Mouse (Mus musculus) limb, embryonic 14.5 days (tissue): Measurements from ENCODE around the gene Atcay. TPM values are rescaled to one million over a fixed set of nuclear protein-coding genes. Genes with fewer than 3 reads are reported as not detected.

Source experiments
- ATAC-seq: fragments of 200-750 bp; cut with Nextera tagmentation; 2 replicates; pipeline ENCODE4 v1.8.0; 2017; ENCODE audit warnings: low read depth, moderate number of reproducible peaks, moderate TSS enrichment; ENCODE audit not compliant: low FRiP score
- DNase-seq: peaks from one replicate; pipeline ENCODE4 v3.0.0-alpha.2; 2015; ENCODE audit warnings: low spot score
- H3K27ac ChIP-seq: fragments of 300-500 bp; sonication (generic); replicated peaks from 2 replicates; pipeline ENCODE4 v1.5.1; 2014; ENCODE audit warnings: low read depth, mild to moderate bottlenecking, low read length, moderate library complexity, mixed read lengths
- H3K27me3 ChIP-seq: fragments of 300-500 bp; sonication (generic); 2 replicates; pipeline ENCODE4 v1.6.1; 2014; ENCODE audit warnings: low read length, mixed read lengths; ENCODE audit not compliant: control insufficient read depth, insufficient read depth
- H3K36me3 ChIP-seq: fragments of 300-500 bp; sonication (generic); 2 replicates; pipeline ENCODE4 v1.6.1; 2014; ENCODE audit warnings: mild to moderate bottlenecking, low read length, moderate library complexity, mixed read lengths; ENCODE audit not compliant: control insufficient read depth, insufficient read depth
- H3K4me1 ChIP-seq: fragments of 300-500 bp; sonication (generic); 2 replicates; pipeline ENCODE4 v1.6.1; 2014; ENCODE audit warnings: antibody characterized with exemption, low read length, mixed read lengths; ENCODE audit not compliant: control insufficient read depth, insufficient read depth
- H3K4me2 ChIP-seq: fragments of 300-500 bp; sonication (generic); replicated peaks from 2 replicates; pipeline ENCODE4 v1.6.1; 2014; ENCODE audit warnings: low read depth, mild to moderate bottlenecking, low read length, moderate library complexity; ENCODE audit not compliant: severe bottlenecking
- H3K4me3 ChIP-seq: fragments of 300-500 bp; sonication (generic); replicated peaks from 2 replicates; pipeline ENCODE4 v1.5.1; 2014; ENCODE audit warnings: low read length
- H3K9ac ChIP-seq: fragments of 300-500 bp; sonication (generic); 2 replicates; pipeline ENCODE4 v1.6.1; 2014; ENCODE audit warnings: mild to moderate bottlenecking, low read depth, low read length, moderate library complexity; ENCODE audit not compliant: severe bottlenecking
- H3K9me3 ChIP-seq: fragments of 300-500 bp; sonication (generic); 2 replicates; pipeline ENCODE4 v1.6.1; 2016; ENCODE audit warnings: low read length; ENCODE audit not compliant: control insufficient read depth
- POLR2A ChIP-seq: fragments of 200-500 bp; IDR thresholded peaks from 2 replicates; pipeline ENCODE4 v1.8.0; 2012; ENCODE audit warnings: inconsistent platforms, mild to moderate bottlenecking, moderate library complexity, borderline replicate concordance; ENCODE audit not compliant: insufficient read depth, insufficient read length; ENCODE audit errors: extremely low read depth
- WGBS: fragments of 180-500 bp; shearing (Covaris S2); extraction: QIAGEN DNeasy Blood & Tissue Kit; methylation state at CpG from one replicate; pipeline ENCODE4 v1.1.7; 2014; 5-methylcytosine and 5-hydroxymethylcytosine counted together
- polyA plus RNA-seq, 2 experiments: library from polyadenylated mRNA; depleted of rRNA in 1 of 2; stranded (reverse) in 1 of 2; unstranded in 1 of 2; fragments of >200 nt; fragmentation: Nextera tagmentation in 1 of 2; extraction: Ambion mirVana in 1 of 2; gene quantifications; 2 replicates each; pipeline versions ENCODE4 v1.2.1 to v1.2.3; 2012 to 2014

Gene Atcay
- polyA plus RNA-seq, 2 experiments, result 0.67 TPM; not detected in 1

- H3K27me3 ChIP-seq, result no peaks in the 10 kb centered on the region
- no peak for ATAC-seq
Measured at GRCm38 (mm10) chr10:81268643-81269412, 38.2 kb upstream of the Atcay start.

DNA sequence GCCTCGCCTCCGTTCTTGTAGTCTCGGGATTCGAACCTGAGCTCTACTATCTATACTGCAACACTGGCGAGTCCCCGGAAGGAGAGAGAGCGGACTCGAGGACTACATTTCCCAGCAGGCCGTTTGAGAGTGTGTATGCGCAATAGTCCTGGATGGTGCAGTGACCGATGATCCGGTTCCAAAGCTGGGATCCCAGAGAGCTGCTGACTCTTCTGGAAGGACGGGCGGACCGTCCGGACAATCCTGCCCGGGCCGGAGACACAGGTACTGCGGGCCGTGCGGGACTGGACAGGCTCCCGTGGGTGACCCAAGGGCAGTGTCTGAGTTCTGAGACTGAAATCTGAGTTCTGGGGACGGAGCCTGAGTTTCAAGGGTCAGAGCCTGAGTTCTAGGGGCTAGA lies 37.4 kb upstream of the Atcay start:
- WGBS, result 3% methylated on average over 23 of the region's 23 CpGs
- H3K27me3 ChIP-seq, result no peaks in the 10 kb centered on the region
- peak overlapping the region; percentile 73 for H3K4me3 ChIP-seq
- no peak overlapping the region for H3K27ac ChIP-seq
- 0 out of 2 replicates have a peak, but pooled peaks have one; percentile 29 for TF ChIP-seq POLR2A
- peaks cover 12% of the 10 kb centered on the region for H3K4me1 ChIP-seq
- peak overlapping the region; percentile 72 for H3K4me2 ChIP-seq
- peak overlapping the region; percentile 77 for H3K9ac ChIP-seq
- peak; percentile 41; the same call in 1 of the 2 replicates for ATAC-seq
- H3K36me3 ChIP-seq, result peaks cover 64% of the 10 kb centered on the region
- no peaks in the 10 kb centered on the region for H3K9me3 ChIP-seq
- DNase-seq, result peak; percentile 92

More at GRCm38 (mm10) chr10:81268643-81269412, 38.2 kb upstream of the Atcay start:
- peak overlapping the region; percentile 72 for H3K4me2 ChIP-seq
- no peak for DNase-seq
- WGBS, result 89% methylated on average over 12 of the region's 16 CpGs
- H3K4me3 ChIP-seq, result peak overlapping the region; percentile 73
- no peaks in the 10 kb centered on the region for H3K9me3 ChIP-seq
- no peak for TF ChIP-seq POLR2A
- peaks cover 12% of the 10 kb centered on the region for H3K4me1 ChIP-seq
- peak overlapping the region; percentile 77 for H3K9ac ChIP-seq
- H3K36me3 ChIP-seq, result peaks cover 64% of the 10 kb centered on the region
- H3K27ac ChIP-seq, result no peak overlapping the region

GRCm38 (mm10) chr10:81266211-81267105 lies 35.8 kb upstream of the Atcay start, which contains the start of the genes Mrpl54 and Apba3:
Mrpl54 (minus strand) TSS chr10:81266934.
Apba3 (plus strand) TSS chr10:81266960.
- TF ChIP-seq POLR2A, result peak; percentile 58; the same call in 1 of the 2 replicates
- H3K4me2 ChIP-seq, result peak within 1 kb of the TSS; percentile 81
- peak within 1 kb of the TSS; percentile 73 for H3K4me3 ChIP-seq
- H3K4me1 ChIP-seq, result peaks cover 12% of the 10 kb centered on the region
- peak; percentile 96 for DNase-seq
- H3K36me3 ChIP-seq, result peaks cover 63% of the 10 kb centered on the region
- peak; percentile 95 for ATAC-seq
- whole genome bisulfite sequencing, result under 1% methylated on average over 48 of the region's 48 CpGs
- H3K9me3 ChIP-seq, result no peaks in the 10 kb centered on the region
- no peaks in the 10 kb centered on the region for H3K27me3 ChIP-seq
- peak within 1 kb of the TSS; percentile 91 for H3K27ac ChIP-seq
- H3K9ac ChIP-seq, result peak within 1 kb of the TSS; percentile 83

GRCm38 (mm10) chr10:81265540-81265939 lies 34.9 kb upstream of the Atcay start:
- no peak for TF ChIP-seq POLR2A
- Histone ChIP-seq H3K27me3 (no peaks in the 10 kb centered on the region), H3K9me3 (0 out of 2 replicates have a peak, but pooled peaks cover 3% of the 10 kb centered on the region), H3K27ac (no peak overlapping the region), H3K4me1 (peaks cover 12% of the 10 kb centered on the region), H3K9ac (peak overlapping the region; percentile 83; the same call in 1 of the 2 replicates), H3K4me3 (peak overlapping the region; percentile 72), H3K36me3 (peaks cover 54% of the 10 kb centered on the region), H3K4me2 (peak overlapping the region; percentile 81)
- ATAC-seq (no peak), DNase-seq (no peak)
- 90% methylated on average over 8 of the region's 8 CpGs for WGBS

DNA sequence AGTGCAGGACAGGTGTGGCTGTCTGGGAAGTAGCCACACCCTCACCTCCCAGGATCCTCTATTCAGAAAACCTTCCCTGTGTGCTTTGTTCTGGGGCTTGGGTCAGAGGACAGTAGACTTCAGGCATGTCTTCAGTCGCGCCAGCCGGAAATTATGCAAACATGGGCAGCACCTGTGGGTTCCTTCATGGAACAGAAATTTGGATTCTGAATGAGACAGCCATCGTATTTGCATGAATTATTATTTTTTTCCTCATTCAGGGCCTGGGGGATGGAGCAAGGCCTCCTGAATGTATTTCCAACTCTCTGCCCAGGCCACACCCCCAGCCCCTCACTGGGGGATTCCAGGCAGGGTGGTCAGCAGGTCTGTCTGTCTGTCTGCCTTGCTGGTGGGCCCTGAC lies 30.4 kb upstream of the Atcay start:
- no peak overlapping the region for H3K4me2 ChIP-seq
- ATAC-seq (no peak), DNase-seq (no peak)
- WGBS, result 97% methylated on average over 4 of the region's 4 CpGs
- peaks cover 41% of the 10 kb centered on the region for H3K27me3 ChIP-seq
- H3K4me1 ChIP-seq, result peaks cover 4% of the 10 kb centered on the region; the same call in 1 of the 2 replicates
- H3K9me3 ChIP-seq, result 0 out of 2 replicates have a peak, but pooled peaks cover 5% of the 10 kb centered on the region
- H3K27ac ChIP-seq, result no peak overlapping the region
- no peak for TF ChIP-seq POLR2A
- H3K36me3 ChIP-seq, result peaks cover 41% of the 10 kb centered on the region
- H3K4me3 ChIP-seq, result no peak overlapping the region
- H3K9ac ChIP-seq, result no peak overlapping the region
